Mouse (Mus musculus): ENCODE data around the gene Mapre3.

DNA sequence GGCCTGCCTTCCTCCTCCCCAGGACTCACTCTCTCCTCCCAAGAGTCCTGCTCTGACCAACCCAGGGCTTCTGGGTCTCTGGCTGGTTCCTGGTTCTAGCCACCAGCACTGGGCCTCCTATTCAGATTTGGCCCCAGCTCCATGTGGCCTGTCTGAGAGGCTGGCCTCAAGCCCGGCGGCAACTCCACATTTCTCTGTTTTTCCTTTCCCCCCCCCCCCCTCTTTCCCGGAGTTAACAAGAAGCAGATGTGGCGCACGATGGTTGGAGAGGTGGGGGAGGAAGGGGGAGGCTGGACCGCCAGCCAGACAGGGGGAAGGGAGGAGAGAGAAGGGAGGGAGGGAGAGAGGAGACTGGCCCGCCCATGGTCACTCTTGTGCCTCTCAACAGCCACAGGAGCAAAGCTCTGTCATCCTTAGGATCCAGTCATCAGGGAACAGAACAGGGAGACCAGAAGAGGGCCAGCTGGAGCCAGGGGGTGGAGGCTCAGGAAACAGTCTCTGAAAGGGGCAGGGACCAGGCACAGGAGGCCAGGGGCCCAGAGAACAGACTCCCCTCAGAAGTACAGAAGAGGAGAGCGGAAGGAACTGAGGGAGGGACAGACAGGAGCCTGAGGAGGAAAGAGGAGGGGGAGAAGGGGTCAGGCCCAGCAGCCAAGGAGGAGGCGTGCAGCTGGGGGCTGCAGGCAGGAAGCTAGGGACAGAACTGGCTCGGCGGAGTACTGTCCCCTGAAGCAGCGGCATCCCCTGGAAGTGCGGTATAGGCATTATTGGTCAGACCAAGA lies 98.8 kb downstream of the Mapre3 start, which contains the start of gene Emilin1:
- TF ChIP-seq MAFK (IDR thresholded peaks at IDR 0.05; ENCODE audit: insufficient read depth, low read depth, low read length) = no peak
- no peak for TF ChIP-seq CHD2 (IDR thresholded peaks at IDR 0.05; ENCODE audit: low read depth, low read length)

Measured in ES-E14 (cell line).